Mouse (Mus musculus) stomach, embryonic 16.5 days (tissue): Measurements from ENCODE around the gene Vim. TPM values are rescaled to one million over a fixed set of nuclear protein-coding genes. Genes with fewer than 3 reads are reported as not detected.
"Not testable (repeated sequence)": the region's sequence is repeated elsewhere in the genome, so short reads cannot be mapped to it uniquely, and the experiment has no call there.

Experiments
- ATAC-seq: fragments of 200-750 bp; cut with Nextera tagmentation; 2 replicates; pipeline ENCODE4 v1.8.0; 2017; ENCODE audit warnings: moderate number of reproducible peaks, moderate TSS enrichment; ENCODE audit not compliant: insufficient read depth, low FRiP score
- H3K27ac ChIP-seq: fragments of 300-500 bp; sonication (generic); 2 replicates; pipeline ENCODE4 v1.5.1; 2014; ENCODE audit warnings: low read length
- H3K27me3 ChIP-seq: fragments of 300-500 bp; sonication (generic); 2 replicates; pipeline ENCODE4 v1.6.1; 2014; ENCODE audit warnings: low read length, control low read depth, mixed read lengths; ENCODE audit not compliant: control insufficient read depth, insufficient read depth
- H3K36me3 ChIP-seq: fragments of 300-500 bp; sonication (generic); 2 replicates; pipeline ENCODE4 v1.6.1; 2014; ENCODE audit warnings: low read length; ENCODE audit not compliant: control insufficient read depth, insufficient read depth
- H3K4me1 ChIP-seq: fragments of 300-500 bp; sonication (generic); 2 replicates; pipeline ENCODE4 v1.6.1; 2014; ENCODE audit warnings: low read length, control low read depth, mixed read lengths; ENCODE audit not compliant: control insufficient read depth, insufficient read depth
- H3K4me2 ChIP-seq: fragments of 300-500 bp; sonication (generic); 2 replicates; pipeline ENCODE4 v1.6.1; 2014; ENCODE audit warnings: low read depth, low read length, mixed read lengths
- H3K4me3 ChIP-seq: fragments of 300-500 bp; sonication (generic); replicated peaks from 2 replicates; pipeline ENCODE4 v1.5.1; 2014; ENCODE audit warnings: mild to moderate bottlenecking, low read length
- H3K9ac ChIP-seq: fragments of 300-500 bp; sonication (generic); 2 replicates; pipeline ENCODE4 v1.6.1; 2014; ENCODE audit warnings: low read length
- H3K9me3 ChIP-seq: fragments of 300-500 bp; sonication (generic); replicated peaks from 2 replicates; pipeline ENCODE4 v1.6.1; 2016; ENCODE audit warnings: low read length, control low read depth; ENCODE audit not compliant: control insufficient read depth
- WGBS: fragments of 180-500 bp; shearing (Covaris S2); extraction: QIAGEN DNeasy Blood & Tissue Kit; methylation state at CpG from one replicate; pipeline ENCODE4 v1.1.7; 2014; 5-methylcytosine and 5-hydroxymethylcytosine counted together
- polyA plus RNA-seq: library from polyadenylated mRNA; unstranded; fragments of >200 nt; fragmentation: Nextera tagmentation; extraction: Ambion mirVana; gene quantifications from 2 replicates; pipeline ENCODE4 v1.2.1, GENCODE M21; 2015

Vim gene
- polyA plus RNA-seq, 1 experiment from 2014 or later, result 493 TPM

GRCm38 (mm10) chr2:13574801-13575150 lies 1.0 kb downstream of the Vim start:
- peaks cover 27% of the 10 kb centered on the region for H3K4me1 ChIP-seq
- peak overlapping the region; percentile 92 for H3K9ac ChIP-seq
- peak overlapping the region; percentile 99 for H3K27ac ChIP-seq
- no peaks in the 10 kb centered on the region; the same call in 1 of the 2 replicates for H3K27me3 ChIP-seq
- peak overlapping the region; percentile 57 for H3K4me2 ChIP-seq
- peak; percentile 14; the same call in 1 of the 2 replicates for ATAC-seq
- H3K4me3 ChIP-seq, result peak overlapping the region; percentile 74
- H3K9me3 ChIP-seq, result no peaks in the 10 kb centered on the region
- peaks cover 12% of the 10 kb centered on the region for H3K36me3 ChIP-seq
- under 1% methylated on average over 21 of the region's 21 CpGs for WGBS

GRCm38 (mm10) chr2:13575287-13575801 lies 1.6 kb downstream of the Vim start:
- WGBS, result under 1% methylated on average over 13 of the region's 13 CpGs
- peaks cover 27% of the 10 kb centered on the region for H3K4me1 ChIP-seq
- peak overlapping the region; percentile 92 for H3K9ac ChIP-seq
- no peak for ATAC-seq
- peaks cover 18% of the 10 kb centered on the region for H3K36me3 ChIP-seq
- peak overlapping the region; percentile 57 for H3K4me2 ChIP-seq
- H3K9me3 ChIP-seq, result no peaks in the 10 kb centered on the region
- no peaks in the 10 kb centered on the region; the same call in 1 of the 2 replicates for H3K27me3 ChIP-seq
- H3K27ac ChIP-seq, result peak overlapping the region; percentile 99
- H3K4me3 ChIP-seq, result peak overlapping the region; percentile 74

GRCm38 (mm10) chr2:13575926-13576325 lies 2.2 kb downstream of the Vim start:
- Histone ChIP-seq H3K4me2 (peak overlapping the region; percentile 57), H3K27ac (0 out of 2 replicates have a peak overlapping the region, but pooled peaks have one; percentile 99), H3K9ac (peak overlapping the region; percentile 92), H3K36me3 (peaks cover 19% of the 10 kb centered on the region), H3K9me3 (no peaks in the 10 kb centered on the region), H3K4me3 (peak overlapping the region; percentile 74), H3K27me3 (no peaks in the 10 kb centered on the region; the same call in 1 of the 2 replicates), H3K4me1 (peaks cover 27% of the 10 kb centered on the region)
- WGBS, result 22% methylated on average over 6 of the region's 6 CpGs
- ATAC-seq, result no peak

GRCm38 (mm10) chr2:13577399-13577798 lies 3.7 kb downstream of the Vim start:
- no peaks in the 10 kb centered on the region; the same call in 1 of the 2 replicates for H3K27me3 ChIP-seq
- H3K4me2 ChIP-seq, result peak overlapping the region; percentile 11; the same call in 1 of the 2 replicates

GRCm38 (mm10) chr2:13578473-13579152 lies 4.9 kb downstream of the Vim start:
- peaks cover 26% of the 10 kb centered on the region for H3K36me3 ChIP-seq
- WGBS, result 82% methylated on average over 14 of the region's 14 CpGs
- 0 out of 2 replicates have a peak, but pooled peaks cover 15% of the 10 kb centered on the region for H3K4me1 ChIP-seq
- no peaks in the 10 kb centered on the region for H3K9me3 ChIP-seq
- H3K4me2 ChIP-seq, result no peak overlapping the region
- H3K4me3 ChIP-seq, result no peak overlapping the region
- H3K27me3 ChIP-seq, result no peaks in the 10 kb centered on the region
- no peak overlapping the region for H3K9ac ChIP-seq
- ATAC-seq, result no peak
- H3K27ac ChIP-seq, result no peak overlapping the region

More at GRCm38 (mm10) chr2:13577399-13577798, 3.7 kb downstream of the Vim start:
- WGBS, result 88% methylated on average over 1 of the region's 1 CpGs
- ATAC-seq, result no peak
- Histone ChIP-seq H3K4me3 (no peak overlapping the region), H3K9me3 (no peaks in the 10 kb centered on the region), H3K27ac (no peak overlapping the region), H3K36me3 (peaks cover 26% of the 10 kb centered on the region), H3K9ac (no peak overlapping the region), H3K4me1 (peaks cover 22% of the 10 kb centered on the region; the same call in 1 of the 2 replicates)

GRCm38 (mm10) chr2:13579315-13579714 lies 5.6 kb downstream of the Vim start:
- Histone ChIP-seq H3K4me1 (0 out of 2 replicates have a peak, but pooled peaks cover 13% of the 10 kb centered on the region), H3K4me3 (no peak overlapping the region), H3K4me2 (no peak overlapping the region), H3K36me3 (peaks cover 26% of the 10 kb centered on the region), H3K27ac (no peak overlapping the region), H3K9me3 (no peaks in the 10 kb centered on the region), H3K27me3 (no peaks in the 10 kb centered on the region), H3K9ac (no peak overlapping the region)
- no peak for ATAC-seq
- WGBS, result 87% methylated on average over 8 of the region's 8 CpGs

- 66% methylated on average over 11 of the region's 11 CpGs for WGBS
Observed at GRCm38 (mm10) chr2:13579991-13580390, 6.3 kb downstream of the Vim start.

GRCm38 (mm10) chr2:13582184-13582583 lies 8.5 kb downstream of the Vim start:
- Histone ChIP-seq H3K9me3 (no peaks in the 10 kb centered on the region), H3K4me2 (no peak overlapping the region), H3K9ac (no peak overlapping the region), H3K27me3 (no peaks in the 10 kb centered on the region), H3K36me3 (peaks cover 25% of the 10 kb centered on the region), H3K4me1 (no peaks in the 10 kb centered on the region), H3K4me3 (no peak overlapping the region), H3K27ac (no peak overlapping the region)
- no peak for ATAC-seq
- WGBS, result 85% methylated on average over 3 of the region's 3 CpGs

More at GRCm38 (mm10) chr2:13579991-13580390, 6.3 kb downstream of the Vim start:
- H3K4me1 ChIP-seq, result 0 out of 2 replicates have a peak, but pooled peaks cover 8% of the 10 kb centered on the region
- H3K27ac ChIP-seq, result no peak overlapping the region
- H3K9me3 ChIP-seq, result no peaks in the 10 kb centered on the region
- no peak overlapping the region for H3K9ac ChIP-seq
- no peak overlapping the region for H3K4me2 ChIP-seq
- H3K36me3 ChIP-seq, result peaks cover 26% of the 10 kb centered on the region
- H3K27me3 ChIP-seq, result no peaks in the 10 kb centered on the region
- no peak overlapping the region for H3K4me3 ChIP-seq
- no peak for ATAC-seq

GRCm38 (mm10) chr2:13583746-13584145 lies 10.0 kb downstream of the Vim start:
- H3K27me3 ChIP-seq, H3K9ac ChIP-seq, ATAC-seq, H3K4me2 ChIP-seq, H3K4me1 ChIP-seq, H3K27ac ChIP-seq, H3K9me3 ChIP-seq, H3K4me3 ChIP-seq: not testable (repeated sequence)
- peaks cover 17% of the 10 kb centered on the region for H3K36me3 ChIP-seq
